Comparison of ENCODE assay signal across 24 mouse cellular contexts in genomic region chr7:126244168-126244750, GRCm38 (mm10). TPM values are rescaled to one million over a fixed set of nuclear protein-coding genes. Genes with fewer than 3 reads are reported as not detected.
DNase-seq lines count a peak whose midpoint lies in the region; ATAC-seq and TF ChIP-seq lines count a peak whose summit lies in the region.
"Had no signal": no experiment of that assay in that cellular context is flagged by ENCODE, and none has a peak within 500 bp of the region (broad histone marks: within the 10 kb centered on the region; RNA-seq: fewer than 3 reads in every experiment).

No protein-coding gene starts in this region.

- no peak for ATAC-seq in G1E (ENCODE audit: extremely low read depth, insufficient number of reproducible peaks, low FRiP score, poor library complexity, severe bottlenecking)
- ATAC-seq in hematopoietic stem cell, adult 5-6 weeks (replicated peaks in 1 of 2; ENCODE audit: insufficient read depth in 1 of 2, low FRiP score in 2 of 2, low TSS enrichment in 1 of 2, low read depth in 1 of 2, poor library complexity in 2 of 2, severe bottlenecking in 2 of 2): peak; percentile 4 to 38; a peak in 1 of 4 replicates
- ATAC-seq: forebrain, embryonic 15.5 days; liver, embryonic 12.5 days had no signal

- no peak for TF ChIP-seq CTCF in G1E (IDR thresholded peaks at IDR 0.05; ENCODE audit: low read depth, low read length)

- H3K4me1 ChIP-seq in G1E (ENCODE audit: insufficient read depth, low read depth, low read length): peaks cover 7% of the 10 kb centered on the region

- no peaks in the 10 kb centered on the region for H3K36me3 ChIP-seq in G1E (replicated peaks)
- H3K36me3 ChIP-seq: embryonic facial prominence, embryonic 12.5 days; forebrain, embryonic 15.5 days; limb, embryonic 12.5 days; liver, embryonic 12.5 days; midbrain, embryonic 10.5 days had no signal

- H3K27me3 ChIP-seq in G1E (ENCODE audit: insufficient read depth, low read length): peaks cover 32% of the 10 kb centered on the region
- H3K27me3 ChIP-seq: forebrain, embryonic 15.5 days had no signal

- peak; percentile 32 for DNase-seq in cerebellum, adult 11-12 months
- DNase-seq in cerebellum, adult 8-10 months: no peak
- peak; percentile 39 for DNase-seq in G1E (ENCODE audit: low spot score)
- DNase-seq in brain, adult 2 months (ENCODE audit: low read depth, low spot score): peak; percentile 53
- no peak for DNase-seq in layer of hippocampus, adult 18-20 months (ENCODE audit: low spot score in 2 of 2)
- no peak for DNase-seq in kidney, postnatal 4 days
- DNase-seq in kidney, postnatal 14 days: no peak
- DNase-seq: adrenal gland, postnatal 36 days; gastrocnemius, adult 2 months; heart, adult 18-20 months; heart, postnatal 4 days; kidney, adult 9 months; kidney, postnatal 36 days; lung, adult 2 months; lung, postnatal 36 days; retina, postnatal 1 day; right cerebral cortex, postnatal 4 days; thymus, adult 2 months had no signal

- no peaks in the 10 kb centered on the region for H3K9me3 ChIP-seq in G1E (replicated peaks)
- H3K9me3 ChIP-seq: embryonic facial prominence, embryonic 12.5 days; forebrain, embryonic 15.5 days; limb, embryonic 12.5 days; liver, embryonic 12.5 days; midbrain, embryonic 10.5 days had no signal

- no peak overlapping the region for H3K4me3 ChIP-seq in G1E (ENCODE audit: low read depth, low read length)
- H3K4me3 ChIP-seq: embryonic facial prominence, embryonic 12.5 days; forebrain, embryonic 15.5 days; gastrocnemius, adult 2 months; limb, embryonic 12.5 days; liver, embryonic 12.5 days; midbrain, embryonic 10.5 days had no signal

RNA-seq across cellular contexts. Expression of gene Sbk1, which starts 28.2 kb away (rescaled TPM):
- total RNA-seq in G1E (2014; fragmentation: Nextera tagmentation): not detected in 2 replicates
- total RNA-seq in G1E (2017): 0.06 and 0.33 TPM in 2 replicates
- polyA plus RNA-seq in G1E (2012): 0.26 and 0.31 TPM in 2 replicates
- 3.8 and 5.4 TPM in 2 replicates for total RNA-seq in hematopoietic stem cell, adult 5-6 weeks (2017)
- total RNA-seq in layer of hippocampus, adult 18-20 months (2021): 10 to 100 TPM; 81.0 to 86.8 TPM

RNA-seq across cellular contexts. Expression of gene Xpo6, which starts 44.0 kb away (rescaled TPM):
- total RNA-seq in G1E (2014; fragmentation: Nextera tagmentation) (240 and 242 TPM in 2 replicates), G1E (2017) (49.6 and 50.0 TPM in 2 replicates)
- 114 and 180 TPM in 2 replicates for polyA plus RNA-seq in G1E (2012)
- 57.4 and 73.4 TPM in 2 replicates for total RNA-seq in hematopoietic stem cell, adult 5-6 weeks (2017)
- total RNA-seq in layer of hippocampus, adult 18-20 months (2021): 10 to 100 TPM; 91.2 to 92.6 TPM

Comparison
In these comparisons a context has a peak if more than half of its experiments do, and no peak if none do; other contexts are left out.
1. DNase-seq: peak in cerebellum, adult 11-12 months (single experiment), G1E (single experiment) and brain, adult 2 months (single experiment); none in cerebellum, adult 8-10 months (single experiment), layer of hippocampus, adult 18-20 months (0 of 2), kidney, postnatal 4 days (0 of 2) and kidney, postnatal 14 days (single experiment).
2. RNA of gene Sbk1, which starts 28.2 kb away (total RNA-seq): 81.0 to 86.8 TPM in layer of hippocampus, adult 18-20 months; 3.8 to 5.4 TPM in hematopoietic stem cell, adult 5-6 weeks and 0.06 to 0.33 TPM in G1E; every median in the first group is over 10 times any median in the second.